Mouse (Mus musculus) neural tube, embryonic 11.5 days (tissue): Measurements from ENCODE around the gene Sfxn5. TPM values are rescaled to one million over a fixed set of nuclear protein-coding genes. Genes with fewer than 3 reads are reported as not detected.
A peak's percentile ranks its signal among the peaks of the same experiment; 100 is the strongest.

Experiments
- ATAC-seq: fragments of 200-750 bp; cut with Nextera tagmentation; 2 replicates; pipeline ENCODE4 v1.8.0; 2017; ENCODE audit warnings: moderate number of reproducible peaks, mild to moderate bottlenecking, moderate TSS enrichment, moderate library complexity; ENCODE audit not compliant: insufficient read depth, low FRiP score, low TSS enrichment
- DNase-seq: peaks from one replicate; pipeline ENCODE4 v3.0.0-alpha.2; 2015; ENCODE audit warnings: low spot score
- H3K27ac ChIP-seq: fragments of 300-500 bp; sonication (generic); 2 replicates; pipeline ENCODE4 v1.5.1; 2014; ENCODE audit warnings: low read depth, mild to moderate bottlenecking, low read length
- H3K27me3 ChIP-seq: fragments of 300-500 bp; sonication (generic); 2 replicates; pipeline ENCODE4 v1.6.1; 2014; ENCODE audit warnings: mild to moderate bottlenecking, low read length, mixed read lengths; ENCODE audit not compliant: control insufficient read depth, insufficient read depth
- H3K36me3 ChIP-seq: fragments of 300-500 bp; sonication (generic); 2 replicates; pipeline ENCODE4 v1.6.1; 2014; ENCODE audit warnings: mild to moderate bottlenecking, low read length, moderate library complexity, mixed read lengths; ENCODE audit not compliant: control insufficient read depth, insufficient read depth
- H3K4me1 ChIP-seq: fragments of 300-500 bp; sonication (generic); 2 replicates; pipeline ENCODE4 v1.6.1; 2014; ENCODE audit warnings: low read length, mixed read lengths; ENCODE audit not compliant: control insufficient read depth, insufficient read depth
- H3K4me2 ChIP-seq: fragments of 300-500 bp; sonication (generic); 2 replicates; pipeline ENCODE4 v1.6.1; 2014; ENCODE audit warnings: low read depth, mild to moderate bottlenecking, moderate library complexity
- H3K4me3 ChIP-seq: fragments of 300-500 bp; sonication (generic); 2 replicates; pipeline ENCODE4 v1.5.1; 2014; ENCODE audit warnings: low read depth, low read length
- H3K9ac ChIP-seq: fragments of 300-500 bp; sonication (generic); 2 replicates; pipeline ENCODE4 v1.6.1; 2014; ENCODE audit warnings: mild to moderate bottlenecking, low read length
- H3K9me3 ChIP-seq: fragments of 300-500 bp; sonication (generic); 2 replicates; pipeline ENCODE4 v1.6.1; 2016; ENCODE audit warnings: low read length; ENCODE audit not compliant: control insufficient read depth
- WGBS: fragments of 180-500 bp; shearing (Covaris S2); extraction: QIAGEN DNeasy Blood & Tissue Kit; methylation state at CpG from one replicate; pipeline ENCODE4 v1.1.7; 2014; 5-methylcytosine and 5-hydroxymethylcytosine counted together
- polyA plus RNA-seq: library from polyadenylated mRNA; unstranded; fragments of >200 nt; fragmentation: Nextera tagmentation; extraction: Ambion mirVana; gene quantifications from 2 replicates; pipeline ENCODE4 v1.2.1, GENCODE M21; 2014

The Sfxn5 gene
- polyA plus RNA-seq, 1 experiment from 2014 or later, result 5.5 TPM

- Histone ChIP-seq H3K4me1 (peaks cover 8% of the 10 kb centered on the region; the same call in 1 of the 2 replicates), H3K36me3 (no peaks in the 10 kb centered on the region), H3K9me3 (no peaks in the 10 kb centered on the region), H3K27me3 (no peaks in the 10 kb centered on the region), H3K27ac (no peak overlapping the region), H3K4me2 (no peak overlapping the region), H3K9ac (no peak overlapping the region), H3K4me3 (no peak overlapping the region)
- WGBS, result 50% methylated on average over 6 of the region's 6 CpGs
- no peak for ATAC-seq
- no peak for DNase-seq
These were observed 67.2 kb downstream of the Sfxn5 start for GRCm38 (mm10) chr6:85266060-85266459.

GRCm38 (mm10) chr6:85264982-85265518, 68.2 kb downstream of the Sfxn5 start:
- no peaks in the 10 kb centered on the region for H3K9me3 ChIP-seq
- ATAC-seq, result peak; percentile 83
- 3% methylated on average over 15 of the region's 15 CpGs for WGBS
- no peak overlapping the region for H3K4me3 ChIP-seq
- H3K27me3 ChIP-seq, result no peaks in the 10 kb centered on the region
- H3K27ac ChIP-seq, result no peak overlapping the region
- peaks cover 8% of the 10 kb centered on the region; the same call in 1 of the 2 replicates for H3K4me1 ChIP-seq
- peak; percentile 52 for DNase-seq
- H3K36me3 ChIP-seq, result no peaks in the 10 kb centered on the region
- 0 out of 2 replicates have a peak overlapping the region, but pooled peaks have one; percentile 12 for H3K4me2 ChIP-seq
- H3K9ac ChIP-seq, result no peak overlapping the region

- ATAC-seq (no peak), DNase-seq (peak; percentile 59)
- H3K9ac ChIP-seq, result no peak overlapping the region
- no peak overlapping the region for H3K4me2 ChIP-seq
- H3K4me1 ChIP-seq, result peaks cover 8% of the 10 kb centered on the region; the same call in 1 of the 2 replicates
- no peaks in the 10 kb centered on the region for H3K27me3 ChIP-seq
- H3K4me3 ChIP-seq, result no peak overlapping the region
- no peak overlapping the region for H3K27ac ChIP-seq
- no peaks in the 10 kb centered on the region for H3K9me3 ChIP-seq
- no peaks in the 10 kb centered on the region for H3K36me3 ChIP-seq
- WGBS, result 96% methylated on average over 4 of the region's 4 CpGs
These were observed 70.2 kb downstream of the Sfxn5 start for GRCm38 (mm10) chr6:85262865-85263515.

GRCm38 (mm10) chr6:85259094-85259630, 74.1 kb downstream of the Sfxn5 start:
- WGBS, result 72% methylated on average over 12 of the region's 12 CpGs
- no peak overlapping the region for H3K27ac ChIP-seq
- no peak for DNase-seq

GRCm38 (mm10) chr6:85255578-85255977, 77.6 kb downstream of the Sfxn5 start:
- no peak for DNase-seq

More at GRCm38 (mm10) chr6:85259094-85259630, 74.1 kb downstream of the Sfxn5 start:
- Histone ChIP-seq H3K4me1 (no peaks in the 10 kb centered on the region), H3K27me3 (no peaks in the 10 kb centered on the region), H3K36me3 (no peaks in the 10 kb centered on the region), H3K9me3 (no peaks in the 10 kb centered on the region), H3K9ac (no peak overlapping the region), H3K4me3 (no peak overlapping the region), H3K4me2 (no peak overlapping the region)
- no peak for ATAC-seq

GRCm38 (mm10) chr6:85253994-85254541, 79.2 kb downstream of the Sfxn5 start:
- no peak for ATAC-seq
- WGBS, result 66% methylated on average over 7 of the region's 7 CpGs

More at GRCm38 (mm10) chr6:85255578-85255977, 77.6 kb downstream of the Sfxn5 start:
- Histone ChIP-seq H3K4me1 (no peaks in the 10 kb centered on the region; the same call in 1 of the 2 replicates), H3K4me3 (no peak overlapping the region), H3K27me3 (no peaks in the 10 kb centered on the region), H3K9ac (no peak overlapping the region), H3K27ac (no peak overlapping the region), H3K36me3 (no peaks in the 10 kb centered on the region), H3K9me3 (no peaks in the 10 kb centered on the region), H3K4me2 (no peak overlapping the region)
- ATAC-seq, result no peak
- WGBS, result 81% methylated on average over 6 of the region's 6 CpGs

GRCm38 (mm10) chr6:85253275-85253674, 79.9 kb downstream of the Sfxn5 start:
- Histone ChIP-seq H3K4me3 (no peak overlapping the region), H3K36me3 (no peaks in the 10 kb centered on the region), H3K27me3 (no peaks in the 10 kb centered on the region), H3K4me2 (no peak overlapping the region), H3K9me3 (no peaks in the 10 kb centered on the region), H3K4me1 (no peaks in the 10 kb centered on the region; the same call in 1 of the 2 replicates), H3K9ac (no peak overlapping the region), H3K27ac (no peak overlapping the region)
- ATAC-seq (no peak), DNase-seq (no peak)
- WGBS, result 74% methylated on average over 3 of the region's 3 CpGs

More at GRCm38 (mm10) chr6:85253994-85254541, 79.2 kb downstream of the Sfxn5 start:
- no peaks in the 10 kb centered on the region for H3K27me3 ChIP-seq
- H3K4me3 ChIP-seq, result no peak overlapping the region
- no peak overlapping the region for H3K9ac ChIP-seq
- H3K36me3 ChIP-seq, result no peaks in the 10 kb centered on the region
- H3K27ac ChIP-seq, result no peak overlapping the region
- H3K4me1 ChIP-seq, result no peaks in the 10 kb centered on the region; the same call in 1 of the 2 replicates
- no peak overlapping the region for H3K4me2 ChIP-seq
- no peak for DNase-seq
- H3K9me3 ChIP-seq, result no peaks in the 10 kb centered on the region

GRCm38 (mm10) chr6:85252251-85253058, 80.8 kb downstream of the Sfxn5 start:
- 72% methylated on average over 17 of the region's 17 CpGs for WGBS
- no peak for ATAC-seq

More at GRCm38 (mm10) chr6:85252251-85253058, 80.8 kb downstream of the Sfxn5 start:
- DNase-seq, result no peak
- Histone ChIP-seq H3K27me3 (no peaks in the 10 kb centered on the region), H3K27ac (no peak overlapping the region), H3K36me3 (no peaks in the 10 kb centered on the region), H3K4me2 (no peak overlapping the region), H3K9ac (no peak overlapping the region), H3K4me3 (no peak overlapping the region), H3K9me3 (no peaks in the 10 kb centered on the region), H3K4me1 (no peaks in the 10 kb centered on the region; the same call in 1 of the 2 replicates)
